Mouse (Mus musculus) lung, adult 2 months (tissue): ENCODE measurements at regions not wholly inside any gene's neighbourhood (a gene's known extent, or its start where the extent isn't known, plus 50 kb on each side); places are given as distances from the start of the nearest gene placed in this dataset.

Source experiments
- DNase-seq: peaks from one replicate; pipeline ENCODE4 v3.0.0; 2022
- H3K4me1 ChIP-seq: fragments of 200-500 bp; 2 replicates; pipeline ENCODE4 v1.6.1; 2011; ENCODE audit warnings: low read length; ENCODE audit not compliant: control insufficient read depth, insufficient read depth
- H3K4me3 ChIP-seq: fragments of 200-500 bp; replicated peaks from 2 replicates; pipeline ENCODE3; 2011; ENCODE audit warnings: low read depth, mild to moderate bottlenecking, control low read depth, low read length; ENCODE audit errors: extremely low read depth
- CTCF ChIP-seq: fragments of 200-500 bp; IDR thresholded peaks from 2 replicates; pipeline ENCODE4 v1.5.1; 2011; ENCODE audit warnings: mild to moderate bottlenecking, low read length, control low read depth; ENCODE audit not compliant: insufficient read depth
- POLR2A ChIP-seq: fragments of 200-500 bp; IDR thresholded peaks from 2 replicates; pipeline ENCODE4 v1.6.1; 2011; ENCODE audit warnings: low read depth, mild to moderate bottlenecking, control low read depth, low read length, borderline replicate concordance; ENCODE audit errors: extremely low read depth
- WGBS: fragments of 180-500 bp; shearing (Covaris S2); methylation state at CpG from one replicate; pipeline ENCODE4 v1.1.7; 2018; 5-methylcytosine and 5-hydroxymethylcytosine counted together

GRCm38 (mm10) chr2:11853210-11853973, 75.7 kb downstream of the Ankrd16 start:
- WGBS, result 10% methylated on average over 2 of the region's 2 CpGs
- no peak for DNase-seq
- H3K4me3 ChIP-seq, result no peak overlapping the region
- no peak for TF ChIP-seq POLR2A
- TF ChIP-seq CTCF, result no peak
- H3K4me1 ChIP-seq, result no peaks in the 10 kb centered on the region

- Histone ChIP-seq H3K4me1 (no peaks in the 10 kb centered on the region), H3K4me3 (no peak overlapping the region)
- WGBS, result 29% methylated on average over 2 of the region's 2 CpGs
- TF ChIP-seq CTCF (no peak), POLR2A (no peak)
- no peak for DNase-seq
These were observed 92.3 kb downstream of the Ankrd16 start for GRCm38 (mm10) chr2:11869983-11870382.

- no peak overlapping the region for H3K4me3 ChIP-seq
- TF ChIP-seq POLR2A, result no peak
- 28% methylated on average over 1 of the region's 1 CpGs for WGBS
- H3K4me1 ChIP-seq, result no peaks in the 10 kb centered on the region
- no peak for DNase-seq
These were observed 102.3 kb downstream of the Ankrd16 start for GRCm38 (mm10) chr2:11880005-11880404.

- Histone ChIP-seq H3K4me3 (no peak overlapping the region), H3K4me1 (no peaks in the 10 kb centered on the region)
- DNase-seq, result no peak
- no peak for TF ChIP-seq CTCF
- TF ChIP-seq POLR2A, result no peak
- whole genome bisulfite sequencing, result 64% methylated on average over 7 of the region's 7 CpGs
These were observed 117.3 kb downstream of the Ankrd16 start for GRCm38 (mm10) chr2:11894792-11895568.

GRCm38 (mm10) chr2:11899698-11900660, 122.3 kb downstream of the Ankrd16 start:
- Histone ChIP-seq H3K4me1 (no peaks in the 10 kb centered on the region), H3K4me3 (no peak overlapping the region)
- DNase-seq, result no peak
- WGBS, result 69% methylated on average over 11 of the region's 11 CpGs
- TF ChIP-seq CTCF, result no peak
- no peak for TF ChIP-seq POLR2A

- H3K4me3 ChIP-seq, result no peak overlapping the region
- DNase-seq, result no peak
- TF ChIP-seq POLR2A (no peak), CTCF (no peak)
- H3K4me1 ChIP-seq, result no peaks in the 10 kb centered on the region
- 49% methylated on average over 1 of the region's 1 CpGs for WGBS
These were observed 137.1 kb downstream of the Ankrd16 start for GRCm38 (mm10) chr2:11914782-11915181.

GRCm38 (mm10) chr2:11917373-11917772, 139.7 kb downstream of the Ankrd16 start:
- Histone ChIP-seq H3K4me1 (no peaks in the 10 kb centered on the region), H3K4me3 (no peak overlapping the region)
- TF ChIP-seq CTCF (no peak), POLR2A (no peak)
- no peak for DNase-seq

- no peak for DNase-seq
- WGBS, result 61% methylated on average over 5 of the region's 5 CpGs
- Histone ChIP-seq H3K4me1 (no peaks in the 10 kb centered on the region), H3K4me3 (no peak overlapping the region)
- TF ChIP-seq CTCF (no peak), POLR2A (no peak)
These were observed 140.4 kb downstream of the Ankrd16 start for GRCm38 (mm10) chr2:11918070-11918469.

- H3K4me1 ChIP-seq, result no peaks in the 10 kb centered on the region
- WGBS, result 72% methylated on average over 3 of the region's 3 CpGs
- no peak for DNase-seq
- TF ChIP-seq CTCF (no peak), POLR2A (no peak)
- H3K4me3 ChIP-seq, result no peak overlapping the region
These were observed 183.1 kb downstream of the Ankrd16 start for GRCm38 (mm10) chr2:11960777-11961176.
